Mouse (Mus musculus) ovary, adult 18-20 months (tissue): ENCODE data around the gene Pja2.
"Not testable (repeated sequence)": the region's sequence is repeated elsewhere in the genome, so short reads cannot be mapped to it uniquely, and the experiment has no call there.

Source experiments
- DNase-seq: peaks from one replicate; pipeline ENCODE4 v3.0.0; 2022; ENCODE audit warnings: low spot score, mixed read lengths

Pja2 gene

DNA sequence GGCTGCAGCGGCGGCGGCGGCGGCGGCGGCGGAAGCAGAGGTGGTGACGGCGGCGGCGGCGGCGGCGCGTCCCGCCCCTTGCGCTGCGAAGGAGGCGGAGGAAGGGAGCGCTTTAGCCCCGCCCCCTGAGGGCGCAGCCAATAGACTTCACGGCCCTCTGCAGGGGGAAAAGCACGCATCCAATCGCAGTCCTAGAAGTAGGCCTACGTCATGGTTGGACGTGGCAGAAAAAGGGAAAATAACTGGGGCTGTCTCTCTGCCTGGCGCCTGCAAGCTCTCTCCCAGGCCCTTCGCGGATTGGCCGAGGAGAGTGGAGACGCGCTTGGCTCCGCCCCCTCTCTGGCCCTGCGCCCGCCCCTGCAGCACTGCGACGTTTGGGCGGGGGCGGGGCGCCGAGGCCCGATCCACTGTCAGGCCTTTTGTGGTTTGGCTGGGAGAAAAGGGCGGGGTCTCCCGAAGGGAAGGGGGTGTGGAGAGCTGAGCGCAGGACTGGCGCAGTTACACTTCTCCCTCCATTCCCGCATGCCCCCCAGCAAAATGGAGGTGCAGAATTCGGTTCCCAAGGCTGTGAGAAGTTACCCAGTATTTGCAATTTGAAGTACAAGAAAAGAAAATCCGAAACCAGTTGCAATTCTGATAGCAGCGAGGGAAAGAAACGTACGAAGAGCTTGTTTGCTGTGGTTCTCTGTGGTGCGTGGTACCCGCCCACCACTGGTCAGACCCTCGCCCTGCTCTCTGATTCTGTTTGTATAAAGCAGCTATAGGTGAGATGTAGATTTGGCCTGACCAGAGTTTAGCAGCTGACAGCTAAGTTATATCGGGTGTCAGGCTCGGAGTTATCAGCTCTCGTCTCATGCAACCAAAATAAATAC is at the start of gene Pja2:
TSS of gene Pja2 (minus strand) at position 19 of the 872 bp plus-strand sequence.
- peak; percentile 100 for DNase-seq

DNA sequence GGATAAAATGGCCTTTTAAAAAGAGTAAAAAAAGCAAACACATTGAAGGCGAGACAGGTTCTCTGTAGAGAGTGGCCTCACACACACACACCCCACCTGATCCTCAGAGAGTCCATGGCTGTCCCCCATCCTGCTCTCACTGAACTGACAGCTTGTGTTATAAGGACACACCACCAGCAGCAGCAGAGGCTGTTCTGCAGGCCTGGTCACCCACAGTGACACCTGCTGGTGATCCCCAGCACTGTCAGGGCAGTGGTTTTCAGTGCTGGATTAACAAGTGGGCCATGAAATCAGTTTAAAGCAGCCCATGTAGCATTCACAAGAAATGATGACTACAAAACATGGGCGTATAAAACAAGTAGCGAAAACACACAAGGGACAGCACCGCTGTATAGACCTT is 43.6 kb upstream of the Pja2 start:
- peak; percentile 40 for DNase-seq

DNA sequence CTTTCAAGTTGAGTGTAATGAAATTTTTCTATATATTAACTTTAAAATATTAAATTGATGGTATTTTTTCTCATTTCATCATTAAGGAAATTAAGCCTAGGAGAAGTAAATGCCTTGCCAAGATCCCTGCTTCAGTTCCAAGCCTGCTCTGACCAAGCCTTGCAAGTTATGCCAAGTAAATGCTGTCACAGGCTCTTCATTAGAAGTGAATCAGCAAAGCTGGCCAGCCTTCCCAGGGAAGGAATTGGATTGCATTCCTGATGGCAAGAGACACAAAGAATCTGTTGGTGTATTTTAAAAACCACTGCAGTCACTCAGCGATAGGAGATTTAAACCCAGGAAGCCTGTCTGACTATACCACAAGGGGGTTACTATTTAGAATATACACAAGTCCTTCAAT is 32.0 kb upstream of the Pja2 start:
- peak; percentile 8 for DNase-seq

DNA sequence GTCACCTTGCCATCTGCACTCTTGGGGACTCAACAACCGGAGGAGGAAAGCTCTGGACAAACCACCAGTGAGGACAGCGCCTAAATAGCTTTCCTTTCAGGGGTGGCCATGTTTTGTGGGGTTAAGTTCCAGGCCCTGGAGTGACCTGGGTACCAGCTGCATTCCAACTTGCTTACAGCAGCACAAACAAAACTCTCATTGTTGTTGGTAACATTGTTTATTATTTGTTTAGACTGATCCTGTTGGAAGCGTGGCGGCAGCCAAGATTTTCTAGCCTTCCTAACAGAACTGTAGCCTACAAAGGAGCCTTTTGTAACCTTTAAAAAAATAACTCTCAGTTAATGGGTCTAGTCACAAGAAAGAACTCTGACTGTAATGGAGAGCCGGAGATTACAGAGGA is 30.9 kb upstream of the Pja2 start:
- no peak for DNase-seq

DNA sequence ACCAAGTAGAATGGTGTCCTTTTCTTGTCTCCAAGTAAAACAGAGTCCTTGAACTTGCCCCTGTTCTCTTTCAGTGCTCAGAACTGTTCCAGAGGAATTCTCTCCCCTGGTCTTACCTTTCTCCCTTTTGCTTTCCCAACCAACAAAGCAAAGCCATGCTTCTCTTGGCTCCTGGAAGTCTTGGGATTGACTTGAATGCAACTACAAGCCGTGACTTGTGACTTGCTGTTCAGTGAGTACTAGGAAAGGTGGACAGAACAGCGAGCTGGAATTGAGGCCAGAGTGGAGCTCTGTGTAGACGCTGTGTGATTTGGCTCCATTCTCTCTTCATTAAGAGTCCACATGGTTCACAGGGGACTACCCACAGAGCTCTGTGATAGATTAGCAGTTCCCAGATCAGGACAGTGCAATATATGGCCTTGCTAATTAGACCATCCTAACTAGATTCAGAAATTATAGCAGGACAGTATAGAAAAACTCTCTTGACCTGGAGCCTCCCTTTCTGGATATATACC is 30.3 kb upstream of the Pja2 start:
- no peak for DNase-seq

DNA sequence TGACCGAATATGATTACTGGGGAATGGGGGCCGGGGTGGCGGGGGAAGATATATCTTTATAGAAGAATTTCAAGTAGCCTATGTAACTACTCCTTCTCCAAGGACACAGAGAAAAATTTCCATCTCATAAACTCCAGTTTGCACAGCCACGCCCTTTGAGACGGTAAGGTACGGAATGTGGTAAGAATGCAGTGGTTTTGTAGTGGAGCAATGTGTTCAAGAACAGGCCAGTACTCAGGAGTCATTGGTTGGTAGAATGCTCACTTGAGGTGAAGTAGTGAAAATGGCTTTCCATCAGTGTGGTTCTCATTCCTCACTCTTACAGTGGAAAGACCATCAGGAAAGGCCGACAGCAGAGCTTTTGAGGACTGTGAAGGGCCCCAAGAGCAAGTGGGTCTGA is 22.2 kb upstream of the Pja2 start:
- no peak for DNase-seq

DNA sequence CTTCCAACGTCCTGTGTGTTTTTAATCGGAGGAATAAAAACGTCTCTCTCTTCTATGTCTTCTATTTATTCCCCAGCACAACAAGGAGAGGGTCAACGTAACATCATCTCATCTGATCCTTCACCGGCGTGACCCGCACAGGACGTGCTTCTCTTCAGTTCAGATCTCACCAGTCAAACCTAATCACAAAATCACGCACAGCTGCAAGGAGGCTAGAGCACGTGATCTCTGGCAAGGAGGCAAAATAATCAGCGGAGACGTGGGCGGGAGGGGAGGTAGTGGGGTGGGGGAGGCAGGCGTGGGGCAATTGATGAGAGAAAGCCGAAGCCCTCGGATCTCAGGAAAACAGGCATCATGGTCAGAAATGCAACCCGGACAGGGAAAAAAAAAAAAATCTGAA is 14.4 kb upstream of the Pja2 start:
- DNase-seq, result peak; percentile 11

DNA sequence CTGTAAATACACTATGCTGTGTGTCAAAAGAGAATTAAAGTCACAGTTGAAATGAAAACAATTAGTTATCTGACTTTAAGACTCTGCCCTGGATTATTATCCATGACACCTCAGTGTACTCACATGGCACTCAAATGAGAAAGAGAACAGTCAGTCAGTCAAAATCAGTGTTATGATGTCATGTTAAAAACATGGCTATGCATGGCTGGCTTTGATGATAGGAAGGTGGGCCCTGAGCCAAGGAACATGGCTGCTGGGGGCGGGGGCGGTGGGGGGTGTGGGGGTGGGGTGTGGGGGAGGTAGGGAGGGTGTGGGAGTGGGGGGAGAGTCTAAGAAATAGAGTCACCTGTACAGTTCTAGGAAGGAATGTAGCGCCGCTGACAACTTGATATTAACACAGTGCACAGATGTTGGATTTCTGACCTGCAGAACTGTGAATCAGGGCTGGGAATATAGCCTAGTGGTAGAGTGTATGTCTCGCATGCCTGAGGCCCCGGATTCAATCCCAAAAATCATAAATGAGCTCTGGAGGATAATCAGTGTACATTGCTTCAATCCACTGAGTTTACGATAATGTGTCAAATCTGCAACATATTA is 13.0 kb upstream of the Pja2 start:
- no peak for DNase-seq

DNA sequence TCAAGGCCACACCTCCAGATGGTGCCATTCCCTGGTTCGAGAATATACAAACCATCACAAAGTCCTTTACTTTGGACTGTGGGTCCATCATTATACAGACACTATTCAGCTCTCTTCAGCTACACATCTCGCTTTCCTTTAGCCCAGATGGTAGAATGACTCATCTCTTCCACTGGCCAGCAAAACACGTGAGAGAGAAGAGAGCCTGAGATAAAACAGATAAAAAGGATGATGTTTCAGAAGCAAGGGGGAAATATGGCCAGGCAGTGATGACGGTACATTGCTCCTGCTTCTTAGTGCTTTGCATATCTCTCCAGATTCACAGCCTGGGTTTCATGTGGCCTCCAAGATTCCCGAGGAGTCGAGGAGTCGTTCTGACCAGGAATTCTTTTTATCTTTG is 10.0 kb upstream of the Pja2 start:
- DNase-seq, result peak; percentile 10

DNA sequence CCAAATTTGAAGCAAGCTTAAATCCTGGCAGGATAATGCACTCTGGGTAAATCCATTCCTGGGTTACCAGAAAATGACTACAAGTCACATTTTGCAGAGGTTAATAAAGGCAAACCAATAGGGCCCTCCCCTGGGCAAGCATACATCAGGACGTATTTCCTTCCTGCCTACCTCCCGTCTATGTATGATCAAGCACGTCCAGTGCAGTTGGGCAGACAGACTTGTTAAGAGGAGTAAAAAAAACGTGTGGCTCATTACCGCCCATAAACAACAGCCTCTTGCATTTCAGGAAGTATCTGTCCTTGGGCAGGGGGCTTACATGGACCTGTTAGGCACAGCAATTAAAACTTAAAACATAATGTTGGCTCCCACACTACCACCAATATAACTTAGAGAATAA is 8.0 kb upstream of the Pja2 start:
- no peak for DNase-seq

DNA sequence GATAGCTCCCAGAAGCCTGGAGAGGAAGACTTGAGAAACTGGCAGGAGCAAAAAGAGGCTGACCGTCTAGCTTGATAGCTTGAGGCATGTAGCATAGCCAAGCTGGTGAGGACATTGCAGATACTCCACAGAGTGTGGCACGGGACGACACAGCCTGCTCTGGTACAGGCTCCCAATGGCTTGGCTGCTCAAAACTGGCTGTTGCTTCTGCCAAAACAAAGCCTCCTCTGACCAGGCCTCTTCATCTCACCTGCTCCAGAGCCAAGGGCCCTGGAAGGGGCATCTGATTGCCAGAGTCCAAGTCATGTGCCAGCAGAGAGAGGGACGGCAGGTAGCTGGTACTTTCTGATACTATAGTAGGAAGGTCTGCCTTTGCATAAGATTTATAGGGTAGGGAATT is 5.5 kb upstream of the Pja2 start:
- DNase-seq, result no peak

DNA sequence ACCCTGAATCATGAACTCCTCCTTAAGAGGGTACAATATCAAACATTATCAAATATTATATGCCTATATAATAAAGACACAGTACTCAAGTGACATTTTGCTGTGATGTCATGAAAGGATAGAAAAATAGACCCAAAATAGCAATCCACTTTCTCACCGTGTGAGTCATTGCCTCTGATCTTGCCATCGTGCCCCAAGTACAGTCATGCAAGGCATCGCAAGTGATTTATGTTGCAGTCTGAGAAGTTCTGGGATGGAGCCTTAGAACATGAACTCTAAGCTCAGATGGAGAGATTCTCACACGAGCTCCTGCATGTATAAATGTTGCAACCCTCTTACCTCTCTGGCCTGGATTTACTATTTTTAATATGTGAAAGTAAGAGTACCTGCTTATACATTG is 2.2 kb upstream of the Pja2 start:
- no peak for DNase-seq

DNA sequence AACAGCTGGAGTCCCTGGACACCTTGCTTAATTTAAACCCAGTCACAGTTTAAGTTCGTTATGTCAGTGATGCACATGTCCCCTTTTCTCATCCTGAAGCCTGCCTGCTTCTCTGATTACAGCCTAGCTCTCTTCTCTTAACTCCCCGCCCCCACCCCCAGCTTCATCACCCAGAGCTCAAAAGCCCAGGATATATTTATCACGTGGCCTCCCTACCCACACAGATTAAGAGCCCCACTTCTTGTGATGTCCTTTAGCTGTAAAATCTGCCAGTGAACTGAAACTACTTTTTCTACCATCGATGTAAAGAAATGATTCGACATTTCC is 1.0 kb upstream of the Pja2 start:
- no peak for DNase-seq

DNA sequence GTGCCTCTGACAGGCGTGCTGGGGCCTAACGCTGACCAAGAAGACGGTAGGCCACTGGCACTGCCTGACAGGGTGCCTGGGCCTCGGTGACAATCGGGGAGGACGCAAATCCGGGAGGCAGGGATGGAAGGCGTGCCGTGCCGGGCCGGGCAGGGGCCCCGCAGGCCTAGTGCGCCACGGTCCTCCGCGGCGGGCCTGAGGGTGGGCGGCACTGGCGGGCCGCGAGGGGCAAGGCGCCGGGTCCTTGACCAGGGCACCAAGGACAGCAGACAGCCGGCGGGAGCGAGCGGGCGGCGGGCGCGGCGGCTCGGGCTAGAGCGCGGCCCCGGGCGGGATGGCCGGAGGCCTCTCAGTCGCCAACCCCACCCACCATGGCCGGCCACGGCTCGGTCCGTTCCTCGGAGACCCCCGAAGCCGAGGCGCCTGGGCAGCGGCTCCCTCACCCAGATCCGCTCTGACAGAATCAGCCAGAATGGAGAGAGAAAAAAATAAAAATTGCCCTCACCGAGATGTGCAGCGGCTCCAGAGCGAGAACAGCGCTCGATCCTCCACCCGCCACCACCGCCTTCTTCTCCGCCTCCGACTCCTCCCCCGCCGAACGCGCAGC is 322 bp downstream of the Pja2 start:
- DNase-seq, result no peak

DNA sequence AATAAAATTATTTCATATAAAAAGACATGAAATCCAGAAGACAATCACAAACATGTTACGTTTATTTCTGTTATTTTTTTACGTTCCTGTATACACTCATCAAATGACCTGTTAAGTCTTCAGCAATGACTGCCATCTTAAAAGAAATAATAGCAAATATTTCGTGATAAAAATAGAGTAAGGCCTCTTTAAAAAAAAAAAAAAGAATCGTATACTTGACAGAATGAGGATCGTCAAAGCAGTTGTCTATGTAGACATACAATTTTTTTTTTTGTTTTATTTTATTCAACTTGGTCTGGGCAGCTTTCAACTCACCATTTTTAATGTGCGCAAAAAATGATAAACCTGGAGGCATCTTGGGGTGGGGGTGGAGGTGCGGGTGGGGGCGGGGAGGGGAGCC is 831 bp downstream of the Pja2 start:
- no peak for DNase-seq

DNA sequence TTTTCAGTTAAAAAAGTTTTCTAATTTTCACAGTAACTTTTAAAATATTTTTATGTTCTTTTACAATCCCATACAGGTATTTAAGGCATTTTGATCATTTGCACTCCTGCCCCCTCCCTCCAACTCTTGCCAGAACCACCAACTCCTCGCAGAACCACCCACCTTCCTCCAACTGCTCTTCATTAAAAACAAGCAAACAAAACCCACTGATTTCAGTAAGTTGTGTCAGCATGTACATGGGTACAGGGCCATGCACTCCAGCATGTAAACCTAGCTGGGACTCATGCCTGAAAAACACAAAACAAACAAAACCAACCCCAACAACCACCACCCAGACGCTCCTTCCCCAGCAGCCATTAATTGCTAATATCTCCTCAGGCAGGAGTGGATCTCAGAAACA is 7.2 kb downstream of the Pja2 start:
- DNase-seq, result no peak

DNA sequence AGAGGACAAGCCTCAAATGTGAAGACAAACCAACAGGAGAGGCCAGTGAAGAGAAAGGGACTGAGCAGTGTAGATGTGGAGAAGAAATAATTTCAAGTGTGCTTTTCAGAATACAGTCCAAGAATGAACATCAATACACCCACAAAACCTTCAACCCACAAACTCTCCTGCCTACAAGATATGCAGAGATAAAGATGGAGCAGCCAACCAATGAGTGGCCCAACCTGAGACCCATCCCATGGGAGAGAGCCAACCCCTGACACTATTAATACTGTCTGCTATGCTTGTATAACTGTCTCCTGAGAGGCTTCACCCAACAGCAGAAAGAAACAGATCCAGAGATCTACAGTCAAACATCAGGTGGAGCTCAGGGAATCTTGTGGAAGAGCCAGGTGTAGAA is 16.3 kb downstream of the Pja2 start:
- no peak for DNase-seq

DNA sequence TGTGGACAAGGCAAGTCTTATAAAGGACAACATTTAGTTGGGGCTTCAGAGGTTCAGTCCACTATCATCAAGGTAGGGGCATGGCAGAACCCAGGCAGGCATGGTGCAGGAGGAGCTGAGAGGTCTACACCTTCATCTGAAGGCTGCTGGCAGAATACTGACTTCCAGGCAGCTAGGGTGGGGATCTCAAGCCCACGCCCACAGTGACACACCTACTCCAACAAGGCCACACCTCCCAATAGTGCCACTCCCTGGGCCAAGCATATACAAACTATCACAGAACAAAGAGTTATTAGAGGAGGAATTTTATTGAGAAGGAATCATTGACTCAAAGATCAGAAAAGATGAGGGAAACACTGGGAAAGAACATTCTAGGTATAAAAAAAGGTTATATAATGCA is 17.2 kb downstream of the Pja2 start:
- not testable (repeated sequence) for DNase-seq

DNA sequence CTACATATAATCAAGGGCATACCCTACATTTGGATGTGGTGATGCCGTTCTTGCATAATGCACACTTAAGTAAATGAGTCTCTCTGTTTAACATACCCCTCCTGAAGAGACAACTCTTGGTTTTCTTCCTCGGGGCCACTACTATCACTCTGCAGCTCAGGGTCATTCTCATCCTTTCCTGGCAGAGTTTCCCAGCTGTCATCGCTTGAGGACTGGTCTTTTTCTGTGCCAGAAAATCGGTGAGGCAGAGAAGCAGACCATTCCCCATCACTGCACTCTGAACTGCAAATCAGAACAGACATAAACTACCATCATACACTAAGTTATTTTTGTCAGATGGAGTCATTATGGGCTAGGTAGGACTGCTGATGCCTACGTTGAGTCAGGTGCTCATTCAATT is 34.1 kb downstream of the Pja2 start:
- DNase-seq, result no peak

DNA sequence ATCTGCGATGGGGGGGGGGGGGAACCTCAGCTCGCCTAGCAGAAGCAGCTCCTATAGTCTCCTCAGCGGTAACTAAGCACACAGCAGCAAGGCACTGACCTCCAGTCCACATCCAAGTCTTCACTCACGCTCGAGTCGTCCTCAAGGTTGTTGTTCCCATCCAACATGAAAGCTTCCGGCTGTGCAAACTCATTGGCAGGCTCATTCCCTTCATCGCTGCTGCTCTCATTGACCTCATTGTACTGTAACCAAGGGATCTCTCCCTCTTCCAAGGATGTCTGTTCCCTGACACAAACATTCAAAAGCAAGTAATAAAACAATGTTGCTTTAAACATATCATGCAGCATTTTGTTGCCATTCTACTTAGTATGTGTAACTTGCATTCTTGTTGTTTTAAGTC is 39.0 kb downstream of the Pja2 start:
- DNase-seq, result no peak

DNA sequence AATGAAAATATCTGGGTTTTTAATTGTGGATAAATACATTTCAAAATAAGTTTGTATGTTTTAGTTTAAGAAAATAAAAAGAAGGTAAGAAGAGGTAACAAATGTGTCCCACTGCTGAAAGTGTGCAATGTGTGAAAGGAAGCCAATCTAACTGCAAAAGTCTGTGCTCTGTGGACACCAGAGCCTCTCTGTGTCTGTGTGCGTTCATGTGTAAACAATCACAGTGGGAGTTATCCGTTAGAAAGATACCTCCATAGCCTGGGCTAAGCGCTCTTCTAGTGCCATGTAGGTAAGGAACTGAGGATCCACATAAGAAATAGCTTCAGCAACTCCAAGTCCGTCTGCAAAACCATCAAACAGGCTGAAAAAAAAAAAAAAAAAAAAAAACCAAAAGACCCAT is 42.0 kb downstream of the Pja2 start:
- DNase-seq, result no peak

DNA sequence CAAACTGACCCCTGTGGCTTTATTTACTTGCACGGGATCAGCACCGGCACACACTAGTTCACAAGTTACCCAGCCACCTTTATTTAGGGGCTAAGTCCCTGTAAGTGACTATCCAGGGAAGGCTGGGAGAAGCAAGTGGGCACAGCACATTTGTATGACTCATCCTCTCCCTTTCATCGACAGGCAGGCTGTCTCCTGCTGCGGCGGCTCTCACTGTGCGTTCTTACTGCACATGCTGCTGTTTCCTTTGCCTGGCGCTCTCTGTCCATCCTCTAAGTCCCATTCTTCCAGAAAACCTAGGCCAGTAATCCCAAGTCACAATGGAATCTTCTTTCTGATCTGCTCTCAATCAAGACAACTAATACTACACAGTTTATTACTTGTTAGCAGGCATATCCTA is 43.7 kb downstream of the Pja2 start:
- no peak for DNase-seq

DNA sequence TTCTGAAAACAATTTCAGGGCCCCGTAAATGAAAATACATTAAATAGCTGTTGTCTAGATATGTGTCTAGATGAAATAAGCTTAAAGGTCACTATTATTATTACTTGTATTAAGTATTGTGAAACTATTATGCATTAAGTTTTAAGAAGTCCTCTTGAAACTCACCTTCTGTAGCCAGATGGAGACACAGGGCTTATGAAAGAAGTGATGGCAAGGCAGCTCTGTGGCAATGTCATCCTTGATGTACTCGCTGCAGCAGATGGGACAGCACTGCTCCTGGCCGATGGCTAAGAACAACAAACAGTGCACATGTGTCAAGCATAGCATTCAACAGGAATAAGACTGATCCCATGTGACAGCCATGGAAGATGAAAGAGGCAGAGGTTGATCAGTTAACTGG is 44.9 kb downstream of the Pja2 start:
- DNase-seq, result no peak
